Mouse (Mus musculus) G1E (cell line): ENCODE data around the gene Fndc3b.

ENCODE experiments used
- CTCF ChIP-seq: IDR thresholded peaks from 2 replicates; pipeline ENCODE4 v1.5.1; 2012; ENCODE audit warnings: low read depth, low read length, inconsistent platforms, mixed read lengths
- GATA1 ChIP-seq: IDR thresholded peaks from 2 replicates; pipeline ENCODE4 v1.6.1; 2012; ENCODE audit warnings: borderline replicate concordance, low read length, inconsistent platforms, mixed read lengths
- GATA2 ChIP-seq: IDR thresholded peaks from 2 replicates; pipeline ENCODE4 v1.6.1; 2012; ENCODE audit warnings: low read depth, low read length, inconsistent platforms, borderline replicate concordance
- POLR2AphosphoS5 ChIP-seq: IDR thresholded peaks from 2 replicates; pipeline ENCODE4 v1.6.1; 2012; ENCODE audit warnings: low read depth, low read length, inconsistent platforms; ENCODE audit not compliant: insufficient replicate concordance
- TAL1 ChIP-seq: conservative IDR thresholded peaks from 2 replicates; pipeline ENCODE4 v1.6.1; 2012; ENCODE audit warnings: low read depth, low read length, inconsistent platforms, mixed read lengths

DNA sequence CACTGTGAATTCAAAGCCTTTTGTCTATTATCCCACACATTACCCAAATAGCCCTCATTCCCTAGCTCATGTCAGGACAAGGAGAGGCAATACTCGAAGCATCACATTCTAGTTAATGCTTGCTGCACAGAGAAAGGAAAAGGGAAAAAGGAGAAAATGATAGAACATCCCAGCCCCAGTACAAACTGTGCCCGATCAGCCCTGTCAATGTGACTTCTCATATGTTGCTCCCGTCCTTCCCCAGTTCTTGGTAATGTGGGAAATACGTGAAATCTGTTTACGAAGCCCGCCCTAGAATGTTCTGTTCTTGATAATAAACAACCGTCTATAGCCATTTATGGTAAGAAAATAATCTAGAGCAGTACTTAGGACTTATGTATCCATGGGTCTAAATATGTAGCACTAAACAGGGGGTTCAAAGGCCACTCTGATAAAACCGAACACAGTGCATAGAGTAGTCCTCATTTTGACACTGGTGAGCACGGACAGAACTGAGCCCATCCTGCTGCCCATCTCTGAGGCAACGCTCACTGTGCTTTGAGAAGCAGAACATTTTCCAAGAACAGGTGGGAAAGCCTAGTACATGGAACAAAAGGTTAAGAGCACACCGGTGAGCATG is 286.9 kb downstream of the Fndc3b start:
- TF ChIP-seq CTCF (no peak), POLR2AphosphoS5 (no peak), TAL1 (no peak), GATA1 (no peak), GATA2 (no peak)
